Mouse (Mus musculus): ENCODE results near the gene Ceacam20.
"Not testable (repeated sequence)": the region's sequence is repeated elsewhere in the genome, so short reads cannot be mapped to it uniquely, and the experiment has no call there.

The Ceacam20 gene

DNA sequence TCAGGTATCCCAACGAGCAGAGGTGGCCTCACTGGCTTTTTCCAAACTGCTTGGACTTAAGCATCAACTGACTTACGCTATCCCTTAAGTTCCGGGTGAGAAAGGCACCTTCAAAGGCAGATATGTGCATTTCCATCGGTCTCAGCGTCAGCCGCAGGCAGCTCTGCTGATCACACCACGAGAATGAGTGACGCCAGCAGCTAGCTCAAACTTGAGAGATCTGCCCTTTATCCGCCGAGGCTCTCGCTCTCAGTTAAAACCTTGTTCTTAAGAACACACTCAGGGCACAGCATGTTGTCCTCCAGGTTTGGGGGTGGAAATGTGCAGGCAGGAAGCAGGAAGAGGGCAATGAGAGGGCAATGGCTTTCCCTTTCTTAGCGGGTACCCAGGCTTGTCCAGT is 16.3 kb upstream of the Ceacam20 start:
- no peak for DNase-seq (ENCODE audit: low spot score in 2 of 2)

DNA sequence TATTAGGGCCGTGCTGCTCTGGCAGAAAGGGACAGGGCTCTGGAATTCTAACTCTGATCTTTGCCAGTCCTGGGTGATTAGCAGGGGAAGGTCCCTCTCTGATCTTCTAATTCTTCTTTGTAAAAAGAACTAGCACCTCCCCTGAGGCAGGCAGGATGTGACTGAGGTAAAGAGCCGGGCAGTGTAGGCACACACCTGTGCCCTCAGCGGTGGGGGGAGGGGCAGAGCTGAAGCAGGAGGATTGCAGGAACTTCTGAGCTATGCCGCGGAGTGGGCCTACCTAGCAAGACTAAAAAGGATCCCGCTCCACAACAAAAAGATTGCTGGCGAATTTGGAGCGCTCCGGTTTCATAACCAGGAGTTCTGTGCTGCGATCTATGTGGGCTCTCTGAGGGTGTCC is 15.2 kb upstream of the Ceacam20 start:
- no peak for DNase-seq (ENCODE audit: low spot score in 2 of 2)

GRCm38 (mm10) chr7:19950589-19950988 is 14.6 kb upstream of the Ceacam20 start, which contains the start of gene Igsf23:
Gene Igsf23 (minus strand): TSS chr7:19950756.
- no peak for DNase-seq (ENCODE audit: low spot score in 2 of 2)

GRCm38 (mm10) chr7:19952320-19952986 is 12.8 kb upstream of the Ceacam20 start:
- no peak for DNase-seq (ENCODE audit: low spot score in 2 of 2)

DNA sequence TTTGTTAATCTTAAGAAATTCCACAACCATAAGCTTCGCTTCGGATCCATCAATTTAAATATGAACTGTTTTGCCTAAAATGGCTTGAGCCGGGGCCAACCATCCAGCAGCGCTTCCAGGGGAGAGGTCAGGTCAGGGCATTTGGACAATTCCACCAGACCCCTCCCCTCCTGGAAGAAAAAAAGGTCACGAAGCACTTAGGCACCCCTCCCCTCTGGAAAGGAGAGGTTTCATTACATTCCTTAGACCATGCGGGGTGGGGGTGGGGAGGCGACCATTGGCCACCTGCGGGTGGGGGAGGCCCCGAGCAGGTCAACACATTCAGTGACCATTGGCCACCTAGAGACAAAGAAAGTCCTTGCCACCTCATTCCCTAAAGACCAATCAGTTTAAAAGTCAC is 12.2 kb upstream of the Ceacam20 start:
- DNase-seq (ENCODE audit: low spot score in 2 of 2): no peak

DNA sequence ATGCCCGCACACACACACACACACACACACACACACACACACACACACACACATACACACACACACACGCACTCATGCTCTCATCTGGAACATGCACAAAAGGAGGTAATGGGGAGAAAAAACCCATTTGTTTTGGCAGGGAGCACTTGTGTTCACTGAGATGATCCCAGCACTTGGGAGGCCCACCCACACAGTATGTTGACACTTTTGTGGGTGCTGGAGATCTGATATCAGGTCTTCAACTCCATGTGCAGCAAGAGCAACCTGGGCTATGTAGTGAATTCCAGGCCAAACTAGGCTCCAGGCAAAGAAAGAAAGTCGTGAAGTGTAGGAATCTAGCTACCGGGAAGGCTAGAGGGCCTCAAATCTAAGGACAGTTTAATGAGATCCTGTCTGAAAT is 9.4 kb upstream of the Ceacam20 start:
- DNase-seq (ENCODE audit: low spot score in 2 of 2): no peak

DNA sequence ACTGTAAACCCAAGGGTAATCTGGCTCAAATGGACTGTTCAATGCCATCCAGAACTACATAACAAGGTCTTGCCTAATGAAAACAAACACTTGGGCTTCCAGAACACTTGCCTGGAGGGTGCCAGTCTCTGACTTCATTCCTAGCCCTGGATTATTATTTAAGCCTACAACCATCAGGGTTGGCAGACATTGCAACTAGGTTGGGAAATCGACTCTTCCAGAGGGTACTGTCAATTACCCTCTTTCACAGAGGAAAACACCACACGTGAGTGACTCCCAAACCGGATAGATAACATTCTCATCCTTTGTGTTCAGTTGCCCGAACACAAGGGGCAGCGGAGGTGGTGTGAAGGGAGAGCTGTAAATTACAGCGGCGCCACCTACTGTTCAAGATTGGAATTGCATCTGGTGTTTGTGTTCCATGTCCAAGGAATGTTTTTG is 8.9 kb upstream of the Ceacam20 start:
- DNase-seq (ENCODE audit: low spot score in 2 of 2): peak; percentile 65 to 83

DNA sequence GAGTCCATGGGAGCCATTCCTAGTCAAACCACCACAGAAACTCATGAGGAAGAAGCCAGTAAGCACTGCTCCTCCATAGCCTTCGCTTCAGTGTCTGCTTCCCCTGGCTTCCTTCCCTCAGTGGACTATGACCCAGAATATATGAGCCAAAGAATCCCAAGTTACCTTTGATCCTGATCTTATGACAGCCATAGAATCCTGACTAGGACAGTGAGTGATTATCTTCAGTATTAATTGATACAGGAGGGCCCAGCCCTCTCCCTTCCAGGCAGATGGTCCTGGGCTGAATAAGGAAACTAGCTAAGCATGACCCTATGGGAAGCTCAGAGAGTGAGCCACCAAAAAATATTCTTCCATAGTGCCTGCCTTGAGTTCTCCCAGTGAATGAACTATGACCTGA is 2.8 kb upstream of the Ceacam20 start:
- DNase-seq (ENCODE audit: low spot score in 2 of 2): no peak

- no peak for DNase-seq (ENCODE audit: low spot score in 2 of 2)
These were observed 3.9 kb downstream of the Ceacam20 start for GRCm38 (mm10) chr7:19969106-19969505.

DNA sequence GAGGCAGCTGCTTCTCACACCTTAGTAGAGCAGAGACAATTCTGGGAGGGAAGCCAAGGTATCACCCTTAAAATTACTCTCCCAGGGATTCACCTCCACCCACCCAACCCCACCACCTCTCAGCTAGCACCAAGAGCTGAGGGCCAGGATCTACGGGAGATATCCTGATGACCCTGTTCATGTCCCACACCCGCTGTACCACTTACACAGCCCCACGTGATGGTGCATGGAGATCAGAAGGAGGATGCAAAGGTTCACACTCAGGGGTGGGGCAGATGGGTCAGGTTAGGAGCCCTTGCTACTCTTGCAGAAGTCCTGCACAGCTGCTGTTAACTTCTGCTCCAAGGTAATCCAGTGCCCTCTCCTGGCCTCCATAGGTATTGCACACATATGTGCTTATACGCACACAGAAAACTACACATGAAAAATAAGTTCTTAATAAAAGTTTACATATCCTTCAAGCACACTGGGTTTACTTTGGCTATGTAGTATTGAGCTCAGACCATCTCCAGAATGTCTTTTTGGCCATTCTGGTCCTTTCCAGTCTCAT is 4.4 kb downstream of the Ceacam20 start:
- DNase-seq (ENCODE audit: low spot score in 2 of 2): no peak

GRCm38 (mm10) chr7:19970196-19970595 is 5.0 kb downstream of the Ceacam20 start:
- no peak for DNase-seq (ENCODE audit: low spot score in 2 of 2)

GRCm38 (mm10) chr7:19971516-19971915 is 6.3 kb downstream of the Ceacam20 start:
- DNase-seq (ENCODE audit: low spot score in 2 of 2): no peak

GRCm38 (mm10) chr7:19991165-19991564 is 26.0 kb downstream of the Ceacam20 start, which contains the start of gene Nlrp9b:
Gene Nlrp9b (plus strand): TSS chr7:19991465.
- DNase-seq (ENCODE audit: low spot score in 2 of 2): not testable (repeated sequence)

- not testable (repeated sequence) for DNase-seq (ENCODE audit: low spot score in 2 of 2)
These were observed 31.5 kb downstream of the Ceacam20 start for GRCm38 (mm10) chr7:19996721-19997120.

- no peak for DNase-seq (ENCODE audit: low spot score in 2 of 2)
These were observed 44.8 kb downstream of the Ceacam20 start for GRCm38 (mm10) chr7:20009987-20010386.

All from natural killer cell, adult 2 months (primary cell).